Mouse (Mus musculus) right cerebral cortex, adult 2 months (tissue): ENCODE data around the gene Zfp362.

Experiments
- DNase-seq, 2 experiments: peaks; one replicate each; pipeline ENCODE4 v3.0.0; 2021 to 2022; ENCODE audit warnings: low spot score in 2 of 2

Gene Zfp362

GRCm38 (mm10) chr4:128760029-128760428 lies 45.8 kb downstream of the Zfp362 start:
- DNase-seq, result no peak

DNA sequence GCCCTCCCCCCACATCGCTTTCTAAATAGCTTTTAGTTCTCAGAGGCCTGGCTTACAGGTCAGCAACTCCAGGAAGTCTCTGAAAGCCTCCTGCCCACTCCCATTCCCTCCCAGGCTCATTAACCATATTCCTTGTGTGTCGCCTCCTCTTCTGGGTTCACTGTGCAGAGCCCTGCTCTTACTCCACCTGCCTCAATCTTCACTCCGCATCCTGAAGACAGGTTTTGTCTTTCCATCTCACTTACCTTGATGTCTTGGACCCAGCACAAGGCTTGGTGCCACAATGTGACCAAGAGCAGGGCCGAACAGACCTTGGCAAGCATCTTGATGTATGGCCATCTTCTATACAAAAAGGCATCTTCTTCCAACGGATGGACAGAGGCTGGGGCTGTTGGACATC lies 46.6 kb downstream of the Zfp362 start:
- DNase-seq, result no peak

DNA sequence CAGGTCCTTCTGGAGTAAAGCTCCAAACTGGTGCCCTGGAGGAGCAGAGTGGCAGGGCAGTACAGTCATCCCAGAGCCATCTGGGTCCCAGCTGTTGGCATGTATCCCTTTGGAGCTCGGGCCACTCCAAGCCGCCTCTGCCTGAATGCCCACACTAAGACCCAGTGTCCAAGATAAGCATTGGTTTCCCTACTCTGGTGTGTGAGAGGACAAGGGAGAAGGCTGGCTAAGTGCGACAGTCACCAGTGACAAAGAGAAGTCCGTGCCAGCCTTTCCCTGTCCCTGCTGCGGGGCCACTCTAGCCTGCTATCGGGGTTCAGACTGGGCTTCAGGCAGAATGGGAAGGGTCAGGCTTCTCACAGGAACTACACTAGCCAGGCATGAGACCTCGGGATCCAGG lies 49.9 kb downstream of the Zfp362 start:
- no peak for DNase-seq

GRCm38 (mm10) chr4:128755064-128755463 lies 50.8 kb downstream of the Zfp362 start, which contains the start of gene A3galt2:
TSS of gene A3galt2 (plus strand) at chr4:128755364.
- DNase-seq, result no peak

DNA sequence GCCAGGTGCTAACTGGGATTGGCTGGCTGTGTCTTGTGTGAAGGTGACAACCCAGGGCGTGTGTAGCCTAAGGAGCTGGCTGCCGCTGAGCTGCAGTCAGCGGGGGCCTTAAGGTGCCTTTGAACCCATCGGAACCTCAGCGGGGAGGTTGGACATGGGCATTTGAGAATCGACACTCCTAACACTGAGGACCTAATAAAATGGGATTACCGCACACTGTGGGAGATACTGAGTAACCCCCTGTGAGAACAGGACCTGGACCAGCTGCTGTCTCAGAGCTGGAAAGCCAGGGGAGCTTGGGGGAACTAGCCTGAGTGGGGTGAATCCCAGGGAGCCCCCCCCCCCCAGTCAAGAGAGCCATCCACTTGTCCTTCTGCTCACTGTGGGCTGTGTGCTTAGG lies 52.3 kb downstream of the Zfp362 start:
- DNase-seq, result no peak

DNA sequence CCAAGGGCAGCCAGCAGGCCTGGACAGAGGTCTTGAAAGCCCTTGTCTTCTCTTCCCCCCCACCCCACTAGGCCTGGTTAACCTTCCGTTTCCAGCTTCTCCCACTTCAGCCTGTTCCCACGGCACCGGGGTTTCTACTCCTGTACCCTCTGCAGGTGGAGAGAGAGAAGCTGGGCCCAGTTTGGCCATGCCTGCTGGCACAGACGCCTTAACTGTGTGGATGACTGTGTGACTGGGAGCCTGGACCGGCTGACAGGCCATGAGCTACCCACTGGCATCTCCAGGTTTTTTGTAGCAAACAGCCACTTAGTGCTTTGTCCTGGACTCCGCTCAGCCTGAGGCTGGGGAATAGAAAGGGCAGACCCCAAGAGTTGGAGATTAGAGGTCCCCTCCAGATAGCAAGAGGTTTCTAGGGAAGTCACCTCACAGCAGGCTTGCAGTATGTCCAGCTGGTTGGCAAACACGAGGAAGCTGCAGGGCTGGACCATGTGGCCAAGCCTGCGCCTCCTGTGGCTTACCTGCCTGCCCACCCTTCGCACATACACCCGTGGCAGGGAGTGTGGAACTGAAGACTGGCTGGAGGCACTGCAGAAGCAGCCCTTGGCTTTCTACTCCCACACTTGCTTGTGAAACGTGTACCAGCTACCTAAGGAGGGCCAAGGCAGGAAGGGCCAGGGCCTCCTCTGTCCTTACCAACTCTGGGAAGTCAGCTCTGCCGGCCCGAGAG lies 53.7 kb downstream of the Zfp362 start:
- no peak for DNase-seq

DNA sequence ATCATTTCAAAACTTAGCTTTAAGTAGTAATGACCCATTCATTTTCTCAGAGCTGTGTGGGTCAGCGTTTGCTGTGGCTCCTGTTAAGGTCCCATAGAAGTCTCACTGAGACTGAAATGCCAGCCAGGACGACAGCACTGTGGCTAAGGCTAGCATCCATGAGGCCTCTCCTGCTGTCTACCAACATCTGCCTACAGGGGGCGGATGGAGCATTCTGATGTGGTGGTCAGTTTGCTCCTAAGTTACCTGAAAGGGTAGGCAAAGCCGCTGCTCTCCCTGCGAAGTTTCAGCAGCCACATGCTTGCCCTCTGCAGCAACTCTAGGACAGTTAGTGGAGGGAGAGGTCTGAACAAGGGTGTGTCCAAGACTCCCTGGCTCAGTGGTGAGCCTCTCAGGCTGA lies 54.8 kb downstream of the Zfp362 start:
- no peak for DNase-seq

- DNase-seq, result no peak
Measured at GRCm38 (mm10) chr4:128748309-128748708, 57.5 kb downstream of the Zfp362 start.

- no peak for DNase-seq
Measured at GRCm38 (mm10) chr4:128747614-128748270, 58.1 kb downstream of the Zfp362 start.

- DNase-seq, result no peak
Measured at GRCm38 (mm10) chr4:128745160-128745559, 60.7 kb downstream of the Zfp362 start.

- DNase-seq, result no peak
Measured at GRCm38 (mm10) chr4:128743031-128743626, 62.7 kb downstream of the Zfp362 start.

GRCm38 (mm10) chr4:128742379-128742970 lies 63.4 kb downstream of the Zfp362 start:
- DNase-seq, result no peak

DNA sequence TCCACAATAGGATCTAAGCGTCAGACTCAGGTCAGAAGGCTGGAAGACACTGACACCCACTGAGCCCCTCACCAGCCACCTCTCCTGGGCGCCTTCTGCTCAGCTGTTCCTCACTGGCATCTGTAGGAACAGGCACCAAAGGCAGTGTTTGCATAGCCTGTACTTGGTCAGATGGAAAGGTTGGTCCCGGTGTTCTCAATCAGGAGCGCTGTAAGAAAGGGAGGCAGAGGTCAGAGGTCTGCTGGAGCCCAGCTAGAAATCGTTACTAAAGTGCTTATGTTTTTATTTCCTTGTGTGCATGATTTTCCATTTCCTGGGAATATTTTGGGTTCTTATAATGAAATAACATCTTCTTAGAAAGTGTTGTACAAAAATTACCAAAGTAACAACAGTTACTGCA lies 63.9 kb downstream of the Zfp362 start:
- DNase-seq, result no peak

DNA sequence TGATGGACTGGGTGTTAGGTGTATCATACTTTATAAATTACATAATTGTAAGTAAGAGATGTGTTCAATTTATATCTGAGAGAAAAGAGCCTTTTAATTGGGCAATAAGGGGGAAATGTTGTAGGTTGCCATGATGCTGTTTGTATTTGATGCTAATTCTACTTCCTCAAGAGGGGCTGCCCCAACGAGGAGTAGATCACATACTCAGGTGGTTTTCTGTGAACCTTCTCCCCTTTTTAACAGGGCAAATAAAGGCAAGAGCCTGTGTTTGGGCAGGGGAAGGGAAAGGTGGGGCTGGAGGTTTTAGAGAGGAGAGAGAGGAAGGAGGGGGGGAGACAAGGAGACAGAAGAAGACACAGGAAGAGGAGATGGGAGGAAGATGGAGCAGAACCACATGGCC lies 65.0 kb downstream of the Zfp362 start:
- no peak for DNase-seq

DNA sequence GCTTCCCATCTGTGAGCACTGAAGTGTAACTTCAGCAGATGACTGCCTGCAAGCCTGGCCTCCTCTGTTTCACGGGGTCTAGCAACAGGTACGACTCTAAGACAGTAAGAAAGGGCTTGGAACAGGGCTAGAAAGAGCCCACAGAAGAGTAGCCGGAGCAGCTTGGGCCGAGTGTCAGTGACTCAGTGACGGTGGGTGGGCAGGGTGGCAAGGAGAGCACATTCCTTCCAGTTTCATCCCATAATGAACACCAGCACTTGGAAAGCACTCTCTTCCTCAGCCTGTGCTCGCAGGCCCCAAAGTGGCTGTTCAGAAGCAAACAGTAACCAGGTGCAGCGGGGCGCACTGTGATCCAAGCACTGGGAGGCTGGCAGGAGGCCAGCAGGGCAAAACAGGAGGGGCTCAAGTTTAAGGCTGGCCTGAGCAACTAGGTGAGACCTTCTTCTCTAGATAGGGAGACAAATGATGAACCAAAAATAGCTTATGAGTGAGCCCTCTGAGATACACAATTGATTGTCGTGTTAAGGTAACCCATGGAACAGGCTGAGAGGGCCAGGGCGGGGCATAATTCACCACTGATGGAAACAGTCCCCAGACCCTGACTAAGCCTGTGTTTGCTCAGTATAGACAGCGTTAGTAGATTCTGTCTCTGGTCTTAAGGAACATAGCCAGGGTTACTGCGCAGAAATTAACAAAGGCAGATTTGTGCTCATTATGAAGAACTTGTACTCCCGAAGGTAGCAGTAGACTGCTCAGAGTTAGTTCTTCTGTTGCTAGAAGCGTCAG lies 67.8 kb downstream of the Zfp362 start:
- DNase-seq, result no peak

DNA sequence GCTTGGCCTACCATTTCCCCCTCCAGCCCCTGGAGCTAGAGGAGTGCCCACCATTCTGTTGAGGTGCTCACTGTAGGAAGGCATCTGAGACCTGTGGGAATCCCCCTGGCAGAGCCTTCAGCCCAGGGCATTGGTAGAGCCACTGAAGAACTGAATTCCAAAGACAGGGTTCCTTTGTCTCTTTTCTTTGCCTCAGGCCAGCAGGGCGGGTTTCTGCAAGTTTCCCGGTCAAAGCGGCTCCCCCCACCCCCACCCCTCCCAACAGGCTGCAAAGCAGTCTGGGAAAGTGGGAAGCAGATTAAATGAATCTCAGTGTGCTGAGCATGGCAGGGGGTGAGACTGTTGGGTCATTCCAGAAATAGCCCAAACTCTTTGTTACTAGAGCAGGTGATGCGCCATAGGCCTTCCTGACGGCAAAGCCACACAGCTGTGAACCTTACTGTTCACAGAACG lies 68.7 kb downstream of the Zfp362 start:
- no peak for DNase-seq

- DNase-seq, result no peak
Measured at GRCm38 (mm10) chr4:128734721-128735671, 70.8 kb downstream of the Zfp362 start.

DNA sequence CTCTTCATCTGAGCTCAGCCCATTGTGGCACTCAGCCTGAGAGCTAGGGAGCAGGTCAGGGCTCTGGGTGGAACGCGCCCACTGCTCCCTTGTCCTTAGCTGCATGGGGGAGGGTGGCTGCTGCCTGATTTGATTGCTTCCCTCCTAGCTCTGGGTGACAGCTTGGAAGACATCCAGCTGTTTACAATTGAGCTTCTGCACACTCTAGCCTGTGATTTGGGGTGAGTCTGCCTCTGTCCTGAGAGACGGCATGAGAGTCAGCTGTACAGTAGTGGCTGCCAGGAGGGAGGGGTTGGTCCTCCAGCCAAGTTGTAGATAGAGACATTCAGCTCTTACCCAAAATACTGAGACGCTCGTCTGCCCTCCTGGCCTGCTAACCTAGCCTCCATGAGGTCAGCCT lies 71.6 kb downstream of the Zfp362 start:
- no peak for DNase-seq

- no peak for DNase-seq
Measured at GRCm38 (mm10) chr4:128733496-128733895, 72.3 kb downstream of the Zfp362 start.

DNA sequence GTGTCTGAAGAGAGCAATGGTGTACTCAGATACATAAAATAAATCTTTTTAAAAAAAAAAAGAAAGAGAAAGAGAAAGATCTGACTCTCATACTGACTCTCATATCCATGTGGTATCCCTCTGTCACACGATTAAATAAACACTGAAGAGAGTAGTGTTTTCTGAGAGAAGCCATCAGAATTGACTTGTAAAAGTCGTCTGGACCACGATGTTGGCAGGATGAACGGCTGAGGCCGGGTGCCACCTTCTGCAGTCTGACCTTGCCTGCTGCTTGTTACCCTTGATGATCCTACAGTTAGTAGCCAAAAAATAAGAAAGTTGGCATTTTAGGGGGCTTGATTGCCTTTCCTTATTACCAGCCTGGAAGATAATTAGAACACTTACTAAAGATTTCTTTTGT lies 73.1 kb downstream of the Zfp362 start:
- DNase-seq, result no peak

- DNase-seq, result no peak
Measured at GRCm38 (mm10) chr4:128730271-128730670, 75.6 kb downstream of the Zfp362 start.
